Mouse (Mus musculus) thymus, adult 18-20 months (tissue): ENCODE results near the gene Hmg20b.

Experiments used
- DNase-seq, 2 experiments: peaks; one replicate each; pipeline ENCODE4 v3.0.0; 2022; ENCODE audit warnings: mixed read lengths in 2 of 2

Hmg20b gene

DNA sequence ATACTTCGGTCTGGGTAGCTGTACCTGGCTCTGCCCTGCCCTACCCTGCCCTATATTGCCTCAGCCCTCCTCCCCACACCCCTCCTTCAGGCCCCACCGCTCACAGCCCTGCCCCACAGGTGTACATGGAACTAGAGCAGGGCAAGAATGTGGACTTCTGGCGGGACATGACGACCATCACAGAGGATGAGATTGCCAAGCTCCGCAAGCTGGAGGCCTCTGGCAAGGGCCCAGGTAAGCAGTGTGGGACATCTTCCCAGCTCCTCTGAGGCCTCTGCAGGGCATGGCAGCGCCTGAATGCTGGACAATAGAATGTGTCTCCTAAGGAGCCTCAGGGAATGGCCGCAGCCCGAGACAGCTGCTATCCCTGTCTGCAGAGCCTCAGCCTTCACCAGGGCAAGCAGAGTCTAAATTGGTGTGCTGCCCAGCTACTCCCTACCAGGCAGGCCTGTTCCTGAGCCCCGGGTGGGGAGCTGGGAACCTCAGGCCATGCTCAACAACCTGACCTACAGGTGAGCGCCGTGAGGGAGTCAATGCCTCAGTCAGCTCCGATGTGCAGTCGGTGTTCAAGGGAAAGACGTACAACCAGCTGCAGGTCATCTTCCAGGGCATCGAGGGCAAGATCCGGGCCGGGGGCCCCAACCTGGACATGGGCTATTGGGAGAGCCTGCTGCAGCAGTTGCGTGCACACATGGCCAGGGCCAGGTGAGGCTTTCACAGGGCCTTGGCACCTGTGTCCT lies 26.3 kb downstream of the Hmg20b start:
- no peak for DNase-seq

DNA sequence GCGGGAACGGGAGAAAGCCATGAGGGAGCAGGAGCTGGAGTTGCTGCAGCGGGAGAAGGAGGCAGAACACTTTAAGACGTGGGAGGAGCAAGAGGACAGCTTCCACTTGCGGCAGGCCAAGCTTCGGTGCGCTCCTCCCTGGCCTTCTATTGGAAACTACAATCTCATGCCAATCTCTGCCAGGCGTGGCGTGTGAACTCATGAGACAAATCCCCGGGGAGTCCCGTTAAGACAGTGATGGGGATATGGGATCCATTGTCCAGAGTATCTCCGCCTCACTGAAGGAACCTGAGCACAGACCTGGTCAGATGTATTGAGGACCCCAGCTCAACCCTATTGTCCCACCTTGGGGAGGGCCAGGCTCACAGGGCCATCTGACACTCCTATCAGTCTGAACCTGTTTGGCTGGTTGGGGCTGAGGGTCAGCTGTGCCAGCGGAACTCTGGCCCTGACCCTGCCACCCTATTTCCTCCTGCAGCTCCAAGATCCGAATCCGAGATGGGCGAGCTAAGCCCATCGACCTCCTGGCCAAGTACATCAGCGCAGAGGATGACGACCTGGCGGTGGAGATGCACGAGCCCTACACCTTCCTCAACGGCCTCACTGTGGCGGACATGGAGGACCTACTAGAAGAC lies 27.0 kb downstream of the Hmg20b start:
- no peak for DNase-seq

- DNase-seq: no peak
Measured at GRCm38 (mm10) chr10:81322444-81322843, 27.8 kb downstream of the Hmg20b start.

DNA sequence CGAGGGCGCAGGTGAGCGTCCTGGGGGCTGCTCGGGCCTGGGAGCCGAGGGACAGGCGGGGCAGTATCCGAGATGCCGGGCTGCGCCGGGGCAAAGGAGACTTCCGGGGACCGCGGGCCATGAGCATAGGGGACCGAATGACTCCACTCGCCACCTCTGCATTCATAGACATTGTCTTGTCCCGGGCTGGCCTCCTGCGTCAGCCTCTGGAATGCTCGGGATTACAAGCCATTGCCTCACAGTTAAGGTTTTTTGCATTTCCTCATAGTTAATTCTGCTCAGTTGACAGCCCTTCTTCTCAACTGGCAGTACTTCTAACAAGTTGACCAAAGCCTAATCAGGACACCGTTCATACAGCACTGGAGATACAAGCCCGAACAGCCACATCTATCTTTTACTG lies 28.8 kb downstream of the Hmg20b start:
- DNase-seq: no peak

DNA sequence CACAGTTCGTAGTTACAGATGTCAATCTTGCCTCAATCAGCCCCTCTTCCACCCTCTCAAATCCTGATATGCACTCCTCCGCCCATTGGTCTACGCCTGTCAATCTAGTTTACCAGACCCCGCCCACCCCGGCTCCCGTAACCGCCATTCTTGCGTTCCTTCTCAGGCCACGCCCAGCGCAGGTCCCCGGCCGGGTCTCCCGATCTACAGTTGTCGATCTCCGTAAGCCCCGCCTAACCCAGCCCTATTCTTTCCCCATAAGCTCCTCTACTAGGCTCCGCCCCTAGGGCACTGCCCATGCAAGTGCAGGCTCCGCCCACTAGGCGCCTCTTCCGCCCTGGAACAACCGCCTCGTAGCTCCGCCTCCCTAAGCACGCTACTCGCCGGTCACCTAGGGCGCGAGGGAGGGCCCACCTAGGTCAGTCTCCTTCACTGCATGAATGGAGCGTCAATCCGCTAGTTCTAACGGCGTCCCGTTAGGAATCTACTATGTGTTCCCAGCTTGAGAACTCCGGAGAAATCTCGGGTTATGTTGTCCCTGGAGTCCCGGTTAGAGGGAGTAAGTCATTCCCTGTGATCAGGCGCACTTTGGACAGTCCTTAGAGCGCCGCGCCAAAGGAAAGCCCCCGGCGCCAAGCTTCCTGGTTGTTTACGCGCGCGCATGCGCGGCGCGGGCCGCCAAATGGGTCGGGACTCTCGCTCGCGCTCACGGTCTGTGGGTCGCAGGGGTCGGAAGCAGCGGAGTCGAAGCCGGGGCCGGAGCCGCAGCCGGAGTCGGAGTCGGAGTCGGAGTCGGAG lies 29.5 kb downstream of the Hmg20b start, which contains the start of gene Cactin:
Gene Cactin, plus strand, starts transcription at position 554 of the 798 bp plus-strand sequence.
- DNase-seq: peak; percentile 100

- DNase-seq: no peak
Measured at GRCm38 (mm10) chr10:81319741-81320549, 30.3 kb downstream of the Hmg20b start.

DNA sequence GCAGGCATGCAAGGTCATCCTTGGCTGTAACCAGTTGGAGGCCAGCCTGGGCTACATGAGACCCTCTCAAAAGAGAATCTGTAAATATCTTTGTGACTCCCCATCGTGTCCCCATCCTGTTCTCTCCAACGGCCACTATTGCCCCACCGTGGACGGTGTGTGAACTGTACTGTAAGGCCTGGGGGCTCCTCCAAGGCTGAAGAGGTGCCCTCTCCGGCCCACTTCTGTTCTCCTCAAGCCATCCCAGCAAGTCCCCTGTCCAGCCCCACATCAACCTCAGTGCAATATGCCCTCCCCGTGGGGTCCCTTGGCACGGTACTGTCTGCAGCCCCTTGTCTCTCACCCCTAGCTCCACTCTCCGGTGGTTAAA lies 31.0 kb downstream of the Hmg20b start:
- DNase-seq: no peak

DNA sequence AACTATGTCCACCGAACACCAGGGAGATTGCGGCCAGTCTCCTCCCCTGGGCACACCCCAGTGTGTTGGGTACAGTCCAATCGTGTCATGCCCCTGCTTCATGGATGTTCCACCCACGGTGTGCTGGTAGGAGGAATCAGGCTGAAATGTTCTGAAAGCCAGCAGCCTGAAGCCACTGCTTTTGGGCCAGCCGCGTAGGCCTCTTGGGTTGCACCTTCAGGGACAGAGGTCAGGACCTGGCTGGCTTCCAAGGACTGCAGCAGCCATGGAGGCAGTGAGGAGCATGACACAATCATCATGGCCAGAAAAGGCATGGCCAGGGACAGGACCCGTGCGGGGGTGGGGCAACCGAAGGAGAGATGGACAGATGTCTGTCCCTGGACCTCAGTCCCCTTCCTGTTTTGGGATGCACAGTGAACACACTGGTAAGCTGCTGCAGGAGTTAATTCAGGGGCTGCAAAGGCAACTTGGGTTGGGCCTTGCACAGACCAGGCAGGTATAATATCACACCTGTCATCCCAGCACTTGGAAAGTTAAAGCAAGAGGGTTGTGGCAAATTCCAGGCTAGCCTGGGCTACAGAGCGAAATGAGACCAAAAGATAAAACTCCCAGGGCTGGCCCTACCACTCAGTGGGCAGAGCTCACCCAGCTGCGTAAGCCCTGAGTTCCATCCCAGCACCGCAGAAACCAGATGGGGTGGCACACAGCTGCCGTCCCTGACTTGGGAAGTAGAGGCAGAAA lies 31.5 kb downstream of the Hmg20b start:
- DNase-seq: no peak

GRCm38 (mm10) chr10:81317273-81317672 lies 33.0 kb downstream of the Hmg20b start:
- peak in 1 of 2 experiments; percentile 50 for DNase-seq

DNA sequence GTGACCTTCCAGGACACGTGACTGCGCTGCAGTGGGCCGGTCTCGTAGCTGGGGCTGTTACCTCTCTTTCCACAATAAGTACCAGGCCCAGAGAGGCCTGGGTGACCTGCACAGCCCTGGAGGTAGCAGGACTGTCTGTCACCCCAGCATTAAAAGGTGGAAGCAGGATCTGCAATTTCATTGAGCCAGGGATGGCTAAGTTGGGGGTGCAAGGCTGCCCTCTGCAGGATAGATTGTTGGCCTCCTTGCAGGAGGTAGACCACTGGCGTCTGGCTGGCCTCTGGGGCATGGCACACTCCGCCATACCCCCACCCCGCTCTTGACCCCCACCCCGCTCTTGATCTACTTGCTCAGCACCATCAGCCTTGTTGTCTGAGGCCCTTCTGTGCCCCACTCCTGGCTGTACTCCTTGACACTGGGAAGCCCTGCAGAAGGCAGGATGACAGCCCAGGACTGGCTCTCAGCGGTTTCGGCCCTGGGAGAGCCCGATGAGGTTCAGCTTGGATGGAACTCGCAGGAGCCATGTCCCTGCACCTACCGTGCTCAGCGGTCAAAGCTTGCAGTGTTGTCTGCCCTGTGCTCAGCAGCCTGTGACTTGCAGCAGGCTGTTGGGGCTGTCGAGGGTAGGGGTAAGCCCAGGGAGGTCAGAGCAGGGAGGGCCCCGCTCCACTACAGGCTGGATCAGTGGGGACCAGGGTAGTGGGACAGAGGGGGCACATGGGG lies 33.8 kb downstream of the Hmg20b start:
- no peak for DNase-seq

GRCm38 (mm10) chr10:81315587-81315986 lies 34.7 kb downstream of the Hmg20b start:
- DNase-seq: no peak

GRCm38 (mm10) chr10:81314201-81314600 lies 36.1 kb downstream of the Hmg20b start:
- no peak for DNase-seq

DNA sequence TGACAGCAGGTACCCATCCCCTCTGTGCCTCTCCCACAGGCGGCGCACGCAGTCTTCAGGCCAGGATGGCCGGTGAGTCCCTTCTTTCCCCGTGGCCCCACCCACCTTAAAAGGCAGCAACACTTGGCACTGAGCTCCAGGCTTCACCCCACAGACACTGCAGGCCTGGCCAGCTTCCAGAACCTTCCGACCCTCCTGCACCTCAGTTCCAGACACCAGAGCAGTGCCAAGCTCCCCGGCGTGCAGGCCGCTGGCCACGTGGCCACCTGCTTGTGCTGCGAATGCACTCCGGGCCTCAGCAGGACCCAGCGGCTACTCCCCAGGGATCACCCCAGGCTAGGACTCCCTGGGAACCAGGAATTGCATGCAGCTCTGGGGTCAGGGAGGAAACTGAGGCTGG lies 36.7 kb downstream of the Hmg20b start:
- no peak for DNase-seq

DNA sequence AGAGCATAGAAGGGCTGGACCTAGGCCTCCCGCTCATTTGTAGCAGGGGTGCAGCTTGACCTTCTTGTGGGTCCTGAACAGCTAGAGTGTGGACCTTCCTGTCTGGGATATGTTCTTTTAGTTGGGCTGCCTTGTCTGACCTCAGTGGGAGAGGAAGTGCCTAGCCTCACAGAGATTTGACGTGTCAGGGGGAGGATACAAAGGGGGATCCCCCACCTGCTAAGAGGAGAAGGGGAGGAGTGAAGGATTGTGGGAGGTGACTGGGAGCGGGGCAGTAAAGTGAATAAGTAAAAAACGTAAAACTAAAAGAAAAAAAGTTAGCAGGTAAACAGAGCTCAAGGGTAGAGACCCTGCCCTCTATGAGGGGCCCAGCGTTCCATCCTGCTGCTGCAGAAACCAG lies 40.7 kb downstream of the Hmg20b start:
- no peak for DNase-seq

GRCm38 (mm10) chr10:81306837-81307682 lies 43.2 kb downstream of the Hmg20b start:
- no peak for DNase-seq

GRCm38 (mm10) chr10:81306173-81306668 lies 44.1 kb downstream of the Hmg20b start:
- no peak for DNase-seq

DNA sequence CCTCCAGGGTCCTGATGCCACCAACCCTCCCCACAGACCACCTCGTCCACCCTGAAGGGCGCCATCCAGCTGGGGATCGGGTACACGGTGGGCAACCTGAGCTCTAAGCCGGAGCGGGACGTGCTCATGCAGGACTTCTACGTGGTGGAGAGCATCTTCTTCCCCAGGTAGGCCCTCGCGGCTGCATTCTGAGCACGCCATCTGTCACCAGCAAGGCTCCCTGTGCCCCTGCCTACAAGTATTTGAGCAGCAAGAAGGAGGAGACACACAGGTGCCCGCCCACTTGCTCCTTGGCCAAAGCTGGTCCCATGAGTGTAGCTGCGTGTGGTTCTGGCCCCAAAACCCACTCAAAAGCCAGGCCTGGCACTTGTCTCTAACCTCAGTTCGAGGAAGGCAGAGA lies 44.6 kb downstream of the Hmg20b start:
- DNase-seq: no peak

DNA sequence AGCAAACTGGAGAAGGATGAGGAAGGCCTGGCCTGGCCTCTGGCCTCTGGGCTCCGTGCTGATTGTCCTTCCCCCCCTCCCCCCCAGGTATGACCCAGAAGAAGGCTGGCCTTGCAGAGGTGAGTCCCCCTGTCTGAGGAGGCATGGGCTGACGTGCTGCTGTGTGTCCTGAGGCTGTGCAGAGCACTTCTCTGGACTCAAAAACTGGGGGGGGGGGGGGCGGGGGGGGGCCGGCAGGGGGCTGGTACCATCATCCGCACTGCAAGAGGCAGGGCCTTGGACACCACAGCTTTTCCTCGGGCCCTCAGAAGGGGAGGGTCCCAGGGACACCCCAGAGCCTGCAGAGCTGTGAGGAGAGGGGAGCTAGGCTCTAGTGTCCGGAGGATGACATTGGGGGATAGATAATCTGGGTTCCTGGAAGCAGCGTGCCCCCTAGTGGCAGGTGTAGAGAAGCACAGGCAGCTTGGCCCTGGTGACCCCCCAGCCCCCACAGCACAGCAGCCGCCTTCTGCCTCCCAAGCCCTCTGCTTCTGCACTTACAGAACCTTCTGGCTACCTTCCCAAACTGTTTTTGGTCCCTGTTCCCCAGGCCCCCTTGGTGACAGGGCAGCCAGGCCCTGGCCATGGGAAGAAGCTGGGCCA lies 45.6 kb downstream of the Hmg20b start:
- peak; percentile 46 to 60 for DNase-seq

DNA sequence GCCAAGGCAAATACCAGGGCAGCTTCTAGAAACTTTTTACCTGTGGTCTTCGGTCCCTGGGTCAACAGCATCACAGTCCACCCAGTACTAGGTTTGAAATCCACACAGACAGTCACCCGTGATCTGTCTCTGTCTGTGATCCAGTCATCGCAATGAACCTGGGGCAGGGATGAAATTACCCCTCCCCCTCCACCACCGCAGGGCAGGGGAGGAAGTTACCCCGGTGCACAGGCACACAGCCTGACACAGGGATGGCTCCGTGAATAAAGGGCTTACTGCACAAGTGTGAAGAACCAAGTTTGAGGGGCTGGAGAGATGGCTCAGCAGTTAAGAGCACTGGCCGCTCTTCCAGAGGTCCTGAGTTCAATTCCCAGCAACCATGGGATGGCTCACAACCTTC lies 46.5 kb downstream of the Hmg20b start:
- peak; percentile 50 to 66 for DNase-seq

GRCm38 (mm10) chr10:81303258-81303657 lies 47.0 kb downstream of the Hmg20b start:
- DNase-seq: no peak
